In the genomic region with DNA sequence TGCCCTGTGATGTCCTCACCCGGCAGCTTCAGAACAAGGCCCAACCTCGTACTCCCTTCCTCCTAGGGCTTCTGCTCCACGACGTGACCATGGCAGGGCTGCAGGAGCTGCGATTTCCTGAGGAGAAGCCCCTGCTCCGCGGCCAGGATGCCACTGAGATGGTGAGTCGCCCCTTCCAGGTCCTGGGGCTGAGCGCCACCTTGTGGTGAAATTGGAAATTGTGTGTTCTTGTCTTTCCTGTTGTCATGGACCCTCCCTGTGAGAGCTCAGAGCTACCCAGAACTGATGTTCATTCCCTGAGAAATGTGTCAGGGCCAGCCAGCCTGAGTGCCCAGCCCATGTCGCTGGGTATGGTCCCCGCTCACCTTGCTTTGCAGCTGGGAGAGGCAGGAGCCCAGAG, we compare ENCODE assay signal across 8 mouse cellular contexts. TPM values are rescaled to one million over a fixed set of nuclear protein-coding genes. Genes with fewer than 3 reads are reported as not detected.
A peak's percentile ranks its signal among the peaks of the same experiment; 100 is the strongest.
DNase-seq lines count a peak whose midpoint lies in the region; ATAC-seq lines count a peak whose summit lies in the region.

No protein-coding gene starts in this region.

- no peak overlapping the region for H3K4me3 ChIP-seq in hindbrain, embryonic 15.5 days

- no peaks in the 10 kb centered on the region for H3K9me3 ChIP-seq in hindbrain, embryonic 15.5 days

- DNase-seq in NIH3T3 (ENCODE audit: low read depth) = peak; percentile 93
- DNase-seq in cerebellum, postnatal 14 days = peak; percentile 95 to 98
- peak; percentile 92 for DNase-seq in frontal cortex, postnatal 36 days (ENCODE audit: low spot score in 2 of 2)
- DNase-seq in left cerebral cortex, adult 18-20 months (ENCODE audit: low spot score in 2 of 2) = peak; percentile 90 to 94
- DNase-seq in right cerebral cortex, postnatal 25 days = peak; percentile 86
- peak; percentile 72 to 88 for DNase-seq in urinary bladder, postnatal 4 days (ENCODE audit: low spot score in 2 of 2)

- WGBS in hindbrain, embryonic 15.5 days = under 1% methylated on average over 11 of the region's 11 CpGs

- no peaks in the 10 kb centered on the region; the same call in 1 of the 2 replicates for H3K27me3 ChIP-seq in hindbrain, embryonic 15.5 days

- peaks cover 39% of the 10 kb centered on the region for H3K4me1 ChIP-seq in hindbrain, embryonic 15.5 days (replicated peaks)

- H3K36me3 ChIP-seq in hindbrain, embryonic 15.5 days = no peaks in the 10 kb centered on the region

- peak overlapping the region; percentile 40 for H3K4me2 ChIP-seq in hindbrain, embryonic 15.5 days

- H3K9ac ChIP-seq in hindbrain, embryonic 15.5 days = no peak overlapping the region

- peak; percentile 67 for ATAC-seq in hindbrain, embryonic 15.5 days (ENCODE audit: low FRiP score, low read depth)
- ATAC-seq in megakaryocyte-erythroid progenitor cell, adult 5-6 weeks (replicated peaks; ENCODE audit: low FRiP score, low TSS enrichment, poor library complexity, severe bottlenecking) = peak; percentile 77

- H3K27ac ChIP-seq in hindbrain, embryonic 15.5 days (replicated peaks) = no peak overlapping the region

RNA-seq across cellular contexts. Expression of gene Setd6, which starts 18.6 kb away (rescaled TPM):
- 33.1 and 34.7 TPM in 2 replicates for polyA plus RNA-seq in hindbrain, embryonic 15.5 days (2015; fragmentation: Nextera tagmentation; extraction: Ambion mirVana)
- 10 to 100 TPM; 17.2 to 17.6 TPM for total RNA-seq in left cerebral cortex, adult 18-20 months (2021)
- 26.9 and 57.7 TPM in 2 replicates for total RNA-seq in megakaryocyte-erythroid progenitor cell, adult 5-6 weeks (2014; fragmentation: Nextera tagmentation)
- total RNA-seq in megakaryocyte-erythroid progenitor cell, adult 5-6 weeks (2017) = 57.6 and 126 TPM in 2 replicates

RNA-seq across cellular contexts. Expression of gene Ndrg4, which starts 20.3 kb away (rescaled TPM):
- polyA plus RNA-seq in hindbrain, embryonic 15.5 days (2015; fragmentation: Nextera tagmentation; extraction: Ambion mirVana) = 445 and 454 TPM in 2 replicates
- 1,000 to 10,000 TPM; 1,666 to 1,729 TPM for total RNA-seq in left cerebral cortex, adult 18-20 months (2021)
- total RNA-seq in megakaryocyte-erythroid progenitor cell, adult 5-6 weeks (2014; fragmentation: Nextera tagmentation) = not detected in 2 replicates
- not detected in 2 replicates for total RNA-seq in megakaryocyte-erythroid progenitor cell, adult 5-6 weeks (2017)

Comparison
In these comparisons a context has a peak if more than half of its experiments do, and no peak if none do; other contexts are left out.
1. RNA of gene Ndrg4, which starts 20.3 kb away (total RNA-seq): 1,666 to 1,729 TPM in left cerebral cortex, adult 18-20 months; not detected in megakaryocyte-erythroid progenitor cell, adult 5-6 weeks; every median in the first group is over 1,000 times any median in the second.
2. Peak in every context shown above with its lines, with median percentiles within 50 percentile points of each other: DNase-seq.